Mouse (Mus musculus) myocyte (in vitro differentiated cells): ENCODE measurements around the gene Zbtb25.

Experiments
- CEBPB ChIP-seq: IDR thresholded peaks from 2 replicates; pipeline ENCODE4 v1.6.1; 2011; ENCODE audit warnings: mild to moderate bottlenecking, moderate library complexity; ENCODE audit not compliant: poor library complexity, insufficient read depth, severe bottlenecking
- E2F4 ChIP-seq: IDR thresholded peaks from one replicate; pipeline ENCODE4 v1.6.1; 2011; ENCODE audit warnings: mild to moderate bottlenecking, control low read depth, moderate library complexity; ENCODE audit not compliant: insufficient read depth
- MAX ChIP-seq: IDR thresholded peaks from one replicate; pipeline ENCODE4 v1.6.1; 2011; ENCODE audit warnings: low read depth, mild to moderate bottlenecking, control low read depth
- MYOD1 ChIP-seq, 3 experiments: IDR thresholded peaks; one replicate each; pipeline ENCODE4 v1.6.1; 2011; ENCODE audit warnings: control low read depth in 2 of 3, low read depth in 2 of 3, mild to moderate bottlenecking in 2 of 3, moderate library complexity in 1 of 3; ENCODE audit not compliant: insufficient read length in 2 of 3, control insufficient read depth in 1 of 3
- MYOG ChIP-seq, 3 experiments: IDR thresholded peaks; one replicate each; pipeline ENCODE4 v1.6.1; 2011; ENCODE audit warnings: control low read depth in 2 of 3, low read depth in 2 of 3, mild to moderate bottlenecking in 2 of 3; ENCODE audit not compliant: insufficient read length in 2 of 3, control insufficient read depth in 1 of 3, insufficient read depth in 1 of 3
- POLR2A ChIP-seq: IDR thresholded peaks from one replicate; pipeline ENCODE4 v1.6.1; 2011; ENCODE audit warnings: low read depth, mild to moderate bottlenecking, control low read depth, moderate library complexity; ENCODE audit not compliant: insufficient read length
- SRF ChIP-seq: IDR thresholded peaks from one replicate; pipeline ENCODE4 v1.6.1; 2011; ENCODE audit warnings: low read depth; ENCODE audit not compliant: control insufficient read depth, insufficient read length
- TCF12 ChIP-seq: IDR thresholded peaks from one replicate; pipeline ENCODE4 v1.6.1; 2011; ENCODE audit warnings: mild to moderate bottlenecking, control low read depth; ENCODE audit not compliant: poor library complexity, insufficient read depth, severe bottlenecking
- TCF3 ChIP-seq: IDR thresholded peaks from one replicate; pipeline ENCODE4 v1.6.1; 2011; ENCODE audit warnings: low read depth, control low read depth; ENCODE audit not compliant: insufficient read length
- USF1 ChIP-seq: IDR thresholded peaks from one replicate; pipeline ENCODE4 v1.6.1; 2011; ENCODE audit warnings: low read depth, mild to moderate bottlenecking, control low read depth, moderate library complexity

GRCm38 (mm10) chr12:76391595-76392271, 22.3 kb upstream of the Zbtb25 start:
- no peak for TF ChIP-seq MYOD1 (IDR thresholded peaks at IDR 0.05; ENCODE audit: control insufficient read depth in 1 of 3, insufficient read length in 2 of 3, low read depth in 2 of 3)
- TF ChIP-seq TCF12, result no peak
- TF ChIP-seq E2F4, result no peak
- TF ChIP-seq POLR2A, result no peak
- no peak for TF ChIP-seq SRF
- TF ChIP-seq MAX, result no peak
- TF ChIP-seq CEBPB, result no peak
- TF ChIP-seq MYOG (IDR thresholded peaks at IDR 0.05; ENCODE audit: control insufficient read depth in 1 of 3, insufficient read depth in 1 of 3, insufficient read length in 2 of 3, low read depth in 2 of 3), result no peak
- no peak for TF ChIP-seq USF1
- TF ChIP-seq TCF3, result no peak
